Mouse (Mus musculus): Measurements from ENCODE around the gene Tnrc18. TPM values are rescaled to one million over a fixed set of nuclear protein-coding genes. Genes with fewer than 3 reads are reported as not detected.

Gene Tnrc18
- total RNA-seq, 2 experiments from 2014 or later, result 136 to 162 TPM

Other genes starting within 250 kb of the Tnrc18 start
- gene Mmd2, start 208.9 kb downstream of the Tnrc18 start, total RNA-seq (2021), result 100 to 1,000 TPM; 126 to 127 TPM
- gene Wipi2, start 190.0 kb downstream of the Tnrc18 start, total RNA-seq (2021), result 10 to 100 TPM; 89.6 to 91.7 TPM
- 10 to 100 TPM; 36.9 to 46.7 TPM for gene Slc29a4, start 125.2 kb downstream of the Tnrc18 start, total RNA-seq (2021)
- gene Fbxl18, start 77.8 kb upstream of the Tnrc18 start, total RNA-seq (2021), result 10 to 100 TPM; 34.2 to 34.4 TPM
- 1,000 to 10,000 TPM; 3,011 to 3,018 TPM for gene Actb, start 89.1 kb upstream of the Tnrc18 start, total RNA-seq (2021)
- 100 to 1,000 TPM; 408 to 429 TPM for gene Fscn1, start 142.7 kb upstream of the Tnrc18 start, total RNA-seq (2021)

Data from left cerebral cortex, postnatal 14 days (tissue).